Mouse (Mus musculus) stomach, embryonic 14.5 days (tissue): ENCODE data around the gene Ifi208. TPM values are rescaled to one million over a fixed set of nuclear protein-coding genes. Genes with fewer than 3 reads are reported as not detected.
"Not testable (repeated sequence)": the region's sequence is repeated elsewhere in the genome, so short reads cannot be mapped to it uniquely, and the experiment has no call there.

ENCODE experiments used
- ATAC-seq: fragments of 200-750 bp; cut with Nextera tagmentation; 2 replicates; pipeline ENCODE4 v1.8.0; 2017; ENCODE audit warnings: low read depth, moderate TSS enrichment; ENCODE audit not compliant: insufficient number of reproducible peaks, insufficient read depth, low FRiP score
- H3K27ac ChIP-seq: fragments of 300-500 bp; sonication (generic); 2 replicates; pipeline ENCODE4 v1.5.1; 2014; ENCODE audit warnings: mild to moderate bottlenecking, low read length, moderate library complexity, mixed read lengths
- H3K27me3 ChIP-seq: fragments of 300-500 bp; sonication (generic); 2 replicates; pipeline ENCODE4 v1.6.1; 2014; ENCODE audit warnings: low read length, control low read depth, mixed read lengths; ENCODE audit not compliant: control insufficient read depth, insufficient read depth
- H3K36me3 ChIP-seq: fragments of 300-500 bp; sonication (generic); 2 replicates; pipeline ENCODE4 v1.6.1; 2014; ENCODE audit warnings: mild to moderate bottlenecking, control low read depth, low read length, moderate library complexity, mixed read lengths; ENCODE audit not compliant: control insufficient read depth, insufficient read depth
- H3K4me1 ChIP-seq: fragments of 300-500 bp; sonication (generic); 2 replicates; pipeline ENCODE4 v1.6.1; 2014; ENCODE audit warnings: low read length, control low read depth, mixed read lengths; ENCODE audit not compliant: control insufficient read depth, insufficient read depth
- H3K4me2 ChIP-seq: fragments of 300-500 bp; sonication (generic); replicated peaks from 2 replicates; pipeline ENCODE4 v1.6.1; 2014; ENCODE audit warnings: low read depth, low read length, control low read depth
- H3K4me3 ChIP-seq: fragments of 300-500 bp; sonication (generic); 2 replicates; pipeline ENCODE4 v1.5.1; 2014; ENCODE audit warnings: low read depth, low read length, control low read depth
- H3K9ac ChIP-seq: fragments of 300-500 bp; sonication (generic); replicated peaks from 2 replicates; pipeline ENCODE4 v1.6.1; 2014; ENCODE audit warnings: low read depth, mild to moderate bottlenecking, control low read depth, low read length, moderate library complexity, mixed read lengths
- H3K9me3 ChIP-seq: fragments of 300-500 bp; sonication (generic); 2 replicates; pipeline ENCODE4 v1.6.1; 2016; ENCODE audit warnings: low read depth, low read length, control low read depth; ENCODE audit not compliant: control insufficient read depth
- WGBS: fragments of 180-500 bp; shearing (Covaris S2); extraction: QIAGEN DNeasy Blood & Tissue Kit; methylation state at CpG from one replicate; pipeline ENCODE4 v1.1.7; 2014; 5-methylcytosine and 5-hydroxymethylcytosine counted together
- microRNA-seq: library from miRNA; unstranded; fragments of <30 nt; microRNA quantifications from one replicate; pipeline ENCODE4, GENCODE M21; 2016
- polyA plus RNA-seq: library from polyadenylated mRNA; unstranded; fragments of >200 nt; fragmentation: Nextera tagmentation; extraction: Ambion mirVana; gene quantifications from 2 replicates; pipeline ENCODE4 v1.2.1, GENCODE M21; 2014

The Ifi208 gene
- polyA plus RNA-seq, 1 experiment from 2014 or later: not detected

DNA sequence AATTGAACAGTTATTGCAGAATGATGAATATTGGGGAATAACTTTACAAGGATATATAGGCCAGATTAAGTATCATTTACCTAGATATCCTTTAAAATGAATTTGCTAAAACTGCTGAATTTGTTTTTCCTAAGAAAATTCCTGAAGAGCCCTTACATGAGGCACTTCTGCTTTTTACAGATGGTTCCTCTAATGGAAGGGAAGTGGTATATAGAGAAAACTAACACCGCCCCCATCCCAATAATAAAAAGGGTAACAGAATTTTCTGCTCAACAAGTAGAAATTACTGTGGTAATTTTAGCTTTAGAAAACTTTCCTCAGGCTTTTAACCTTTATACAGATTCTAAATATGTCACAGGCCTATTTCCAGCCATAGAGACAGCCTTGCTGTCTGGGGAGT lies 20.8 kb downstream of the Ifi208 start:
- H3K4me1 ChIP-seq: no peaks in the 10 kb centered on the region
- no peak overlapping the region for H3K9ac ChIP-seq
- WGBS: 90% methylated on average over 1 of the region's 1 CpGs

DNA sequence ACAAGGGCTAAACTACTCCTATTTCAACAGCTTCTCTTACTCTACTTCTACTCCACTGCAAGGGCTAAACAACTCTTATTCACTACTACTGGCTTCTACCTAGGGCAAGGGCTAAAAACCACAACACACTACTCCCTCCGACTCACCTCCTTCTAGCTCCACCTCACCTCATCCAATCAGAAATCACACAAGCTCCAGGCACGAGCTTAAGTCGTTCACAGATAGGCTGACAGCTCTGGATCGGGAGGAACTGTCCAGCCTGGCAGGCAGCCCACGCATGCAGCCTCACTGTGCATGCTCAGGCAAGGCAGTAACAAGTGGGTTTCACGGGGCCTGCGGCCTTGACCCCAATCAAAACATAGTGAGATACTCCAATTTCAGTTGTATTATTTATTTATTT lies 59.7 kb downstream of the Ifi208 start:
- H3K4me2 ChIP-seq: no peak overlapping the region
- no peak for ATAC-seq
- H3K27me3 ChIP-seq: no peaks in the 10 kb centered on the region
- H3K4me3 ChIP-seq: no peak overlapping the region
- no peak overlapping the region for H3K9ac ChIP-seq
- no peaks in the 10 kb centered on the region for H3K9me3 ChIP-seq
- H3K27ac ChIP-seq: no peak overlapping the region
- H3K4me1 ChIP-seq: no peaks in the 10 kb centered on the region
- 19% methylated on average over 7 of the region's 7 CpGs for WGBS
- no peaks in the 10 kb centered on the region for H3K36me3 ChIP-seq

More for the DNA sequence above, 20.8 kb downstream of the Ifi208 start:
- Histone ChIP-seq H3K9me3 (no peaks in the 10 kb centered on the region), H3K4me2 (no peak overlapping the region), H3K27me3 (no peaks in the 10 kb centered on the region), H3K4me3 (no peak overlapping the region), H3K36me3 (no peaks in the 10 kb centered on the region), H3K27ac (no peak overlapping the region)
- no peak for ATAC-seq

DNA sequence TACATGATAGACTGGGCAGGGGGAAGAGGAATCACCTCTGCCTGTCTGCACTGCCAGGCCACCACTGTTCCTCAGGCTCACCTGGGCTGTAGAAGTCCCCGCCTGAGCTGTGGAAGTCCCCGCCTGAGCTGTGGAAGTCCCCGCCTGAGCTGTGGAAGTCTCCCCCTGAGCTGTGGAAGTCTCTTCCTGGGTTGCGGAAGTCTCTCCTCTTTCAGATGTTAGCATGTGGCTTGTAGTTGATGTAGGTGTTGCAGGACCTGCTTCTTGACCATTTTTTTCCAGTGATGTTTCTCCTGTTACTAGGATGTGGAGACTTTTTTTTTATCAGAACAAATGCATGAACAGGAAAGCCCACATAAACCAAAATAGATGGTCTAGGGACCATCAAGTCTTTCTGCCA lies 61.5 kb downstream of the Ifi208 start:
- ATAC-seq: not testable (repeated sequence)
- WGBS: 80% methylated on average over 4 of the region's 4 CpGs

DNA sequence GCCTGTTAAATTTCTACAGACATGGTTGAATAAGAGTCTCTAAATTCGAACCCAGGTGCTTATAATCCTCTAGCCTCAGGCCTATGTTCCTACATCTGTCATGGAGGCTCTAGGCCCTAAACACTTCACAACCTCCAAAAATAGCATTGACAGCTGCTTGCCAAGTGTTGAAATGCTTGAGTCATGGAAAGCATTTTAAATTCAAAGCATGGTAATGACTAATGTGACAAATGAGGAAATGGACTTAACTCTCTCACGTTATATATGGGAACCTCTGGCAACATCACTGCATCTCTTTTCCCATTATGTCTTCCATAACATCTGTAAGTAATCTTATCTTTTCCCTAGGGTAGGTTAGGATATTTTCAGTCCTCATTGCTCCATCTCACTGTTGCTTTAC lies 63.5 kb downstream of the Ifi208 start:
- Histone ChIP-seq H3K4me3 (no peak overlapping the region), H3K4me1 (no peaks in the 10 kb centered on the region), H3K27me3 (no peaks in the 10 kb centered on the region), H3K27ac (no peak overlapping the region), H3K9me3 (no peaks in the 10 kb centered on the region), H3K4me2 (no peak overlapping the region), H3K36me3 (no peaks in the 10 kb centered on the region), H3K9ac (no peak overlapping the region)
- 68% methylated on average over 2 of the region's 2 CpGs for WGBS
- ATAC-seq: no peak

More for the DNA sequence above, 61.5 kb downstream of the Ifi208 start:
- not testable (repeated sequence) for H3K4me3 ChIP-seq, H3K4me1 ChIP-seq, H3K9ac ChIP-seq, H3K9me3 ChIP-seq, H3K27ac ChIP-seq, H3K4me2 ChIP-seq, H3K36me3 ChIP-seq, H3K27me3 ChIP-seq

DNA sequence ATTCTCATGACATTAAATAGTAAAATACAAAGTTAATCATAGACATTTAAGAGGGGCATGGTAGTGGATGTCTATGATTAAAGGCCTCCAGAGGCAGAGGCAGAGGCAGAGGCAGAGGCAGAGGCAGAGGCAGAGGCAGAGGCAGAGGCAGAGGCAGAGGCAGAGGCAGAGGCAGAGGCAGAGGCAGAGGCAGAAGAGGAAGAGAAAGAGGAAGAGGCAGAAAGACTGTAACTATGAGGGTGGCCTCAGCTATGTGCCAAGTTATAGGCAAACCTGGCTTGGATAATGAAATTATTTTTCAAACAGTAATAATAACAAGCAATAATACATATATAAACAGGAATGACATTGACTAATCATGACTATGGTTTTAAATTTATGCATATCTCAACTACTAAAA lies 67.1 kb downstream of the Ifi208 start:
- no peak overlapping the region for H3K9ac ChIP-seq
- no peaks in the 10 kb centered on the region for H3K36me3 ChIP-seq
- no peak overlapping the region for H3K4me3 ChIP-seq
- no peaks in the 10 kb centered on the region for H3K27me3 ChIP-seq
- H3K9me3 ChIP-seq: no peaks in the 10 kb centered on the region
- H3K27ac ChIP-seq: no peak overlapping the region
- no peaks in the 10 kb centered on the region for H3K4me1 ChIP-seq
- no peak for ATAC-seq
- no peak overlapping the region for H3K4me2 ChIP-seq

DNA sequence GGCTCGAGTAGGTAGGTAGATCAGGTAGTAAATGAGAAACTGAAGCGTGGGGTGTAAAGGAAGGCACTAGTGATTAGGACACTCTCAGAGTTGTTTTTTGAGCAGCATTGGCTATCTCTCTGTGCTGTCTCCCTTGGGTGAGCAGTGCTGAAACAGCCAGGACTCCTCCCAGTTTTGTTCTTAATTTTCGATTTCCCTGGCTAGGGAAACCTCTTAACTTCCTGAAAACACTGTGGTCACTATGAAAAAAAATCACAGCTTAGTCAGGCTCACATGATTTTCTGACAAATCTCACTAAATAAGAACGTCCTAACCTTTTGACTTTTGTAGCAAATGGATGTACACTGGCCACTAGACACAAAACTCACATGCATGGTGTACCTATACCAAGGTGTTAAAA lies 68.2 kb downstream of the Ifi208 start, which contains the start of gene Ifi207:
Gene Ifi207 (minus strand): TSS at position 92 of the 400 bp plus-strand sequence.
- H3K4me1 ChIP-seq: no peaks in the 10 kb centered on the region
- no peak for ATAC-seq
- no peaks in the 10 kb centered on the region for H3K36me3 ChIP-seq
- H3K4me2 ChIP-seq: no peak within 1 kb of the TSS
- H3K9me3 ChIP-seq: no peaks in the 10 kb centered on the region
- no peak within 1 kb of the TSS for H3K4me3 ChIP-seq
- H3K27ac ChIP-seq: no peak within 1 kb of the TSS
- H3K27me3 ChIP-seq: no peaks in the 10 kb centered on the region
- WGBS: 74% methylated on average over 4 of the region's 4 CpGs
- H3K9ac ChIP-seq: no peak within 1 kb of the TSS

DNA sequence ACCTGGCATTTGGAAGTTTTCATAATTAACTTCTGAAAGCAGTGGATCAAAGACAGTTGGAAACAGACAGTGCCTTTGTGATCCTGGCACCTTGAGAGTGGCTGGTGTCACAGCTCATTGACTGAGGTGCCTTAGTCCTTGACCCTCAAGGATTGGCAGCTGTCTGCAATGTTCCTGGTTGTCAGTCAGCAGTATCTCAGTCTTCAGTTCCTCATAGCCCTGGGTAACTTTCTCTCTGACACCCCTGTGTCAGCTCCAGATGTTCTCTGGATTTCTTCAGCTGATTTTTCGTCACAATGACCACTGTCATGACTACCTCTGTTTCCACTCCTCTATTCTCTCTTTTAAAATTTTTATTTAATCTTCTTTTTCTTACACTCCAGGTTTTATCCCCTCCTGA lies 68.8 kb downstream of the Ifi208 start:
- ATAC-seq: no peak
- WGBS: 67% methylated on average over 1 of the region's 1 CpGs

More for the DNA sequence above, 68.8 kb downstream of the Ifi208 start:
- H3K27ac ChIP-seq: no peak overlapping the region
- no peaks in the 10 kb centered on the region for H3K9me3 ChIP-seq
- H3K4me1 ChIP-seq: no peaks in the 10 kb centered on the region
- H3K4me3 ChIP-seq: no peak overlapping the region
- no peaks in the 10 kb centered on the region for H3K27me3 ChIP-seq
- H3K36me3 ChIP-seq: no peaks in the 10 kb centered on the region
- no peak overlapping the region for H3K4me2 ChIP-seq
- no peak overlapping the region for H3K9ac ChIP-seq

Small RNA genes within 50 kb of the gene (microRNA-seq; reads per million reads assigned to microRNA genes)
- not detected for gene Gm44339

Other genes with a start within 250 kb of the Ifi208 start
- gene Ifi206, start 182.6 kb upstream of the Ifi208 start, polyA plus RNA-seq: 0.09 and 0.32 TPM in 2 replicates
- not detected in 2 replicates for gene Ifi214, start 137.7 kb upstream of the Ifi208 start, polyA plus RNA-seq
- gene Ifi213, start 74.4 kb upstream of the Ifi208 start, polyA plus RNA-seq: not detected in 2 replicates
- gene Ifi209, start 42.8 kb upstream of the Ifi208 start, polyA plus RNA-seq: 0.07 and 0.11 TPM in 2 replicates
- gene Ifi207, start 68.1 kb downstream of the Ifi208 start, polyA plus RNA-seq: 0.98 and 1.2 TPM in 2 replicates
- gene Ifi204, start 93.3 kb downstream of the Ifi208 start, polyA plus RNA-seq: 0.93 and 2.0 TPM in 2 replicates
- 0.43 and 0.80 TPM in 2 replicates for gene Ifi211, start 239.4 kb downstream of the Ifi208 start, polyA plus RNA-seq